Mouse (Mus musculus): ENCODE data around the gene Hcfc1. TPM values are rescaled to one million over a fixed set of nuclear protein-coding genes. Genes with fewer than 3 reads are reported as not detected.

Gene Hcfc1
- polyA plus RNA-seq, 1 experiment from 2014 or later = 81.9 TPM

GRCm38 (mm10) chrX:73897959-73898358 is 68.2 kb downstream of the Hcfc1 start:
- Histone ChIP-seq H3K4me3 (no peak overlapping the region), H3K9me3 (no peaks in the 10 kb centered on the region), H3K9ac (replicated peaks) (no peak overlapping the region), H3K36me3 (no peaks in the 10 kb centered on the region), H3K27me3 (no peaks in the 10 kb centered on the region), H3K4me2 (replicated peaks) (no peak overlapping the region), H3K4me1 (no peaks in the 10 kb centered on the region), H3K27ac (replicated peaks) (no peak overlapping the region)
- no peak for ATAC-seq (ENCODE audit: low FRiP score, low read depth)
- 73% methylated on average over 3 of the region's 3 CpGs for WGBS

GRCm38 (mm10) chrX:73895719-73896118 is 70.4 kb downstream of the Hcfc1 start, which contains the start of gene L1cam:
Gene L1cam (minus strand): TSS chrX:73896105.
- H3K4me2 ChIP-seq (replicated peaks) = no peak within 1 kb of the TSS
- WGBS = 23% methylated on average over 2 of the region's 2 CpGs
- no peak for ATAC-seq (ENCODE audit: low FRiP score, low read depth)

GRCm38 (mm10) chrX:73892833-73893232 is 73.3 kb downstream of the Hcfc1 start:
- ATAC-seq (ENCODE audit: low FRiP score, low read depth) = no peak
- Histone ChIP-seq H3K27ac (replicated peaks) (no peak overlapping the region), H3K36me3 (no peaks in the 10 kb centered on the region), H3K9ac (replicated peaks) (no peak overlapping the region), H3K4me3 (no peak overlapping the region), H3K9me3 (no peaks in the 10 kb centered on the region), H3K4me2 (replicated peaks) (no peak overlapping the region), H3K4me1 (no peaks in the 10 kb centered on the region), H3K27me3 (no peaks in the 10 kb centered on the region)
- 91% methylated on average over 14 of the region's 14 CpGs for WGBS

More at GRCm38 (mm10) chrX:73895719-73896118, 70.4 kb downstream of the Hcfc1 start, which contains the start of gene L1cam:
- no peaks in the 10 kb centered on the region for H3K36me3 ChIP-seq
- no peak within 1 kb of the TSS for H3K27ac ChIP-seq (replicated peaks)
- H3K4me1 ChIP-seq = no peaks in the 10 kb centered on the region
- no peaks in the 10 kb centered on the region for H3K27me3 ChIP-seq
- no peak within 1 kb of the TSS for H3K4me3 ChIP-seq
- H3K9me3 ChIP-seq = no peaks in the 10 kb centered on the region
- no peak within 1 kb of the TSS for H3K9ac ChIP-seq (replicated peaks)

Other genes starting within 250 kb of the Hcfc1 start
- gene Abcd1, start 249.8 kb downstream of the Hcfc1 start, polyA plus RNA-seq (2016; fragmentation: Nextera tagmentation; extraction: Ambion mirVana) = 10.2 and 13.7 TPM in 2 replicates
- gene Plxnb3, start 209.3 kb downstream of the Hcfc1 start, polyA plus RNA-seq (2016; fragmentation: Nextera tagmentation; extraction: Ambion mirVana) = 0.11 and 0.16 TPM in 2 replicates
- gene Srpk3, start 192.0 kb downstream of the Hcfc1 start, polyA plus RNA-seq (2016; fragmentation: Nextera tagmentation; extraction: Ambion mirVana) = 1.1 and 1.4 TPM in 2 replicates
- gene Idh3g, start 179.5 kb downstream of the Hcfc1 start, polyA plus RNA-seq (2016; fragmentation: Nextera tagmentation; extraction: Ambion mirVana) = 166 and 169 TPM in 2 replicates
- gene Ssr4, start 179.3 kb downstream of the Hcfc1 start, polyA plus RNA-seq (2016; fragmentation: Nextera tagmentation; extraction: Ambion mirVana) = 118 and 119 TPM in 2 replicates
- 2.4 and 2.5 TPM in 2 replicates for gene Pdzd4, start 141.4 kb downstream of the Hcfc1 start, polyA plus RNA-seq (2016; fragmentation: Nextera tagmentation; extraction: Ambion mirVana)
- gene Avpr2, start 74.3 kb downstream of the Hcfc1 start, polyA plus RNA-seq (2016; fragmentation: Nextera tagmentation; extraction: Ambion mirVana) = 0.30 and 0.34 TPM in 2 replicates
- gene L1cam, start 70.3 kb downstream of the Hcfc1 start, polyA plus RNA-seq (2016; fragmentation: Nextera tagmentation; extraction: Ambion mirVana) = 34.9 and 42.6 TPM in 2 replicates
- 2.6 and 2.8 TPM in 2 replicates for gene Arhgap4, start 44.5 kb downstream of the Hcfc1 start, polyA plus RNA-seq (2016; fragmentation: Nextera tagmentation; extraction: Ambion mirVana)
- gene Naa10, start 44.4 kb downstream of the Hcfc1 start, polyA plus RNA-seq (2016; fragmentation: Nextera tagmentation; extraction: Ambion mirVana) = 119 and 123 TPM in 2 replicates
- gene Renbp, start 35.5 kb downstream of the Hcfc1 start, polyA plus RNA-seq (2016; fragmentation: Nextera tagmentation; extraction: Ambion mirVana) = 13.4 and 14.9 TPM in 2 replicates
- gene Irak1, start 57.6 kb upstream of the Hcfc1 start, polyA plus RNA-seq (2016; fragmentation: Nextera tagmentation; extraction: Ambion mirVana) = 56.9 and 59.7 TPM in 2 replicates
- gene Opn1mw, start 161.1 kb upstream of the Hcfc1 start, polyA plus RNA-seq (2016; fragmentation: Nextera tagmentation; extraction: Ambion mirVana) = not detected in 2 replicates
- gene Mecp2, start 169.0 kb upstream of the Hcfc1 start, polyA plus RNA-seq (2016; fragmentation: Nextera tagmentation; extraction: Ambion mirVana) = 17.8 and 19.7 TPM in 2 replicates
- not detected in 2 replicates for gene Tex28, start 201.5 kb upstream of the Hcfc1 start, polyA plus RNA-seq (2016; fragmentation: Nextera tagmentation; extraction: Ambion mirVana)
- 0.06 and 0.09 TPM in 2 replicates for gene Tktl1, start 210.9 kb upstream of the Hcfc1 start, polyA plus RNA-seq (2016; fragmentation: Nextera tagmentation; extraction: Ambion mirVana)